Mouse (Mus musculus): ENCODE measurements around the gene Lamc1. TPM values are rescaled to one million over a fixed set of nuclear protein-coding genes. Genes with fewer than 3 reads are reported as not detected.

The Lamc1 gene
- polyA plus RNA-seq (2014; fragmentation: Illumina TruSeq; extraction: RNeasy Lipid Tissue Mini Kit (QIAGEN cat#74804); ENCODE audit: low read depth, low replicate concordance) = 12.7 TPM

DNA sequence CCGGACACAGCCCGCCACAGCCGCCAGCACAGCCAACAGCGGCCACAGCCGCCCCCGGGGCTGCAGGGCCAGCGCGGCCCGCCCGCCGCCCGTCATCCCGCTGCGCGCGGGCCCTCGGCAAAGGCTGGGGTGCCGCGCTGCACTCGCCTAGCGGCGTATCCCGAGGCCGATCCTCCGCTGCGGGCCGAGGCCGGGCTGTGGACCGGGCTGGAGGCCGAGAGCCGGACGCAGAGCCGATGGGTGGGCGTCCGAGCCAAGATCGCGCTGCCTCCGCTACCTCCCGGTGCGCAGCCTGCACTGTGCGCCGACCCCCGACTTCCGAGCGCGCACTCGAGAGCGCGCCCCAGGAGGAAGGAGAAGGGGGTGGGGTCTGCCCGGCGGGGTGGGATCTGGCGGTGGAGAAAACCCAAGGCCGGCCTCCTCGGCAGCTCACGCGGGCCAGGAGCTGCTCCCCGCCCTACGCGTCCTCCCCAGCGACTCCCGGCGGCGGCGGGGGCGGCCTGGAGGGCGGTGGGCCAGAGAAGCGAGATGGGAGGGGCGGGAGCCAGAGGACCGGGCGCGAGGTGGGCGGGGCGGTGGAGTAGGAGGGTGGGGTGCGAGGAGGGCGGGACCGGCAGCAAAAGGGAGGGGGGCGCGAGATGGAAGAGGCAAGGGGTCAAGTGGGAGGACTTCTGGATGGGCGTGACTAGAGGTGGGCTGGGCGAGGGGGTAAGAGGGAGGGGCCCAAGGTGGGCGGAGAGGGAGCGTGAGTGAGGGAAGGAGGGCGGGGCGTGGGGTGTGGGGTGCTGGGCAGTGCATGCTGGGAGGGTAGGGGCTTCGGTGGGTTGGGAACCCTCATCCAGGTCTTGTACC lies at the start of gene Lamc1:
Lamc1 (minus strand) TSS at position 343 of the 852 bp plus-strand sequence.

DNA sequence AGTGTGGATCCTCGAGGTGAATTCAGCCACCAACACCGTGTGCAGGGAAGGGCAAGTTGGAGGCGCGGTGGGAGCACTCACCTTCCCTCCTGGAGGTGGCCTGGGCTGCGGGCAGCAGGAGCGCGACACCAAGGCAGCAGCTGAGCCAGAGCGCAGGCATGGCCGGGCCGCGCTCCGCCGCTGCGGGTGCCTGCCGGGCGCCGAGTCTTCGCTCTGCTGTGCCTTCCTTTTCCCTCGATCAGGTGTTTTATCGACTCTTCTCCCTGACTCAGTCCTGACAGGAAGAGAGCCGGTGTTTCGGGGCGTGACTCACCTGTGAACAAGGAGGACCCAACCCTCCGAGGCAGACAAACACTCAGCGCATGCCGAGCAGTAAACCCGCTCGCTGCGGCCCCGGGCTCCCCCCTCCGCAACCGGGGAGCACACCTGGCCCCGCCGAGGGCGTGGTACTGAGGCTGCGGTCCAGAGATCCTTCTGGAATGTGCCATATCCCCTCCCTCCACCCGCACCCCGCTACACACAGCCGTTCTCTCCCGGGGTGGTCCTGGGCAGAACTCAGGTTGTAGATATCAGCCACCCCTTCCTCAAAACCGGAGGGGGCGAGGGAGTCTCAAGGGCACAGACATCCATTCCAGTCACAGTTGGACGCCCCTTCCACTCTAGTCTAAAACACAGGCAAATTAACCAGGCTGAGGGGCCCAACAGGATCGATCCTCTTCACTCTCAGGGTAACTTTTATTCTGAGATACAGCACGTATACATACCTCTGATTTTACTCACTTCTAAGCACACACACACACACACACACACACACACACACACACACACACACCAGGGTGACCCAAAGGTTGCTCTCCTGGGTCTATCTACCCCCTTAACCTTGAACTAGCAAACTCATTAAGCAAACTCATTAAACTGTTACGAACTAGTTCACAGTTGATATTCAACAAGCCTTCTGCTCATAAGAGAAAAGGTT lies 146.5 kb downstream of the Lamc1 start, which contains the start of gene Lamc2:
Lamc2 (minus strand) TSS at position 620 of the 976 bp plus-strand sequence.

Other genes starting within 250 kb of the Lamc1 start
- 8.3 TPM for gene Lamc2, start 146.3 kb downstream of the Lamc1 start, polyA plus RNA-seq (2014; fragmentation: Illumina TruSeq; extraction: RNeasy Lipid Tissue Mini Kit (QIAGEN cat#74804); ENCODE audit: low read depth, low replicate concordance)
- not detected for gene Shcbp1l, start 92.4 kb upstream of the Lamc1 start, polyA plus RNA-seq (2014; fragmentation: Illumina TruSeq; extraction: RNeasy Lipid Tissue Mini Kit (QIAGEN cat#74804); ENCODE audit: low read depth, low replicate concordance)
- gene Dhx9, start 154.9 kb upstream of the Lamc1 start, polyA plus RNA-seq (2014; fragmentation: Illumina TruSeq; extraction: RNeasy Lipid Tissue Mini Kit (QIAGEN cat#74804); ENCODE audit: low read depth, low replicate concordance) = 255 TPM
- 75.8 TPM for gene Npl, start 217.3 kb upstream of the Lamc1 start, polyA plus RNA-seq (2014; fragmentation: Illumina TruSeq; extraction: RNeasy Lipid Tissue Mini Kit (QIAGEN cat#74804); ENCODE audit: low read depth, low replicate concordance)

Data from kidney, adult 10 weeks (tissue).